Mouse (Mus musculus) myocyte (in vitro differentiated cells): Measurements from ENCODE around the gene Pid1. TPM values are rescaled to one million over a fixed set of nuclear protein-coding genes. Genes with fewer than 3 reads are reported as not detected.

Experiments used
- H3K27me3 ChIP-seq: one replicate; pipeline ENCODE4 v1.6.1; 2011; ENCODE audit not compliant: control insufficient read depth, insufficient read depth, insufficient read length
- H3K36me3 ChIP-seq: one replicate; pipeline ENCODE4 v1.6.1; 2011; ENCODE audit not compliant: control insufficient read depth, insufficient read depth
- H3K4me2 ChIP-seq: one replicate; pipeline ENCODE4 v1.6.1; 2011; ENCODE audit warnings: low read depth, control low read depth
- H3K4me3 ChIP-seq: one replicate; pipeline ENCODE4 v1.5.1; 2011; ENCODE audit warnings: mild to moderate bottlenecking, control low read depth, moderate library complexity
- H3K79me2 ChIP-seq: one replicate; pipeline ENCODE4 v1.6.1; 2011; ENCODE audit not compliant: control insufficient read depth, insufficient read depth
- H3ac ChIP-seq: one replicate; pipeline ENCODE4 v1.6.1; 2011; ENCODE audit not compliant: control insufficient read depth, insufficient read length
- CEBPB ChIP-seq: IDR thresholded peaks from 2 replicates; pipeline ENCODE4 v1.6.1; 2011; ENCODE audit warnings: mild to moderate bottlenecking, moderate library complexity; ENCODE audit not compliant: poor library complexity, insufficient read depth, severe bottlenecking
- E2F4 ChIP-seq: IDR thresholded peaks from one replicate; pipeline ENCODE4 v1.6.1; 2011; ENCODE audit warnings: mild to moderate bottlenecking, control low read depth, moderate library complexity; ENCODE audit not compliant: insufficient read depth
- MYOD1 ChIP-seq, 3 experiments: IDR thresholded peaks; one replicate each; pipeline ENCODE4 v1.6.1; 2011; ENCODE audit warnings: control low read depth in 2 of 3, low read depth in 2 of 3, mild to moderate bottlenecking in 2 of 3, moderate library complexity in 1 of 3; ENCODE audit not compliant: insufficient read length in 2 of 3, control insufficient read depth in 1 of 3
- MYOG ChIP-seq, 3 experiments: IDR thresholded peaks; one replicate each; pipeline ENCODE4 v1.6.1; 2011; ENCODE audit warnings: control low read depth in 2 of 3, low read depth in 2 of 3, mild to moderate bottlenecking in 2 of 3; ENCODE audit not compliant: insufficient read length in 2 of 3, control insufficient read depth in 1 of 3, insufficient read depth in 1 of 3
- POLR2A ChIP-seq: IDR thresholded peaks from one replicate; pipeline ENCODE4 v1.6.1; 2011; ENCODE audit warnings: low read depth, mild to moderate bottlenecking, control low read depth, moderate library complexity; ENCODE audit not compliant: insufficient read length
- POLR2AphosphoS2 ChIP-seq: IDR thresholded peaks from one replicate; pipeline ENCODE4 v1.6.1; 2011; ENCODE audit warnings: low read depth, control low read depth; ENCODE audit not compliant: insufficient read length
- REST ChIP-seq: IDR thresholded peaks from one replicate; pipeline ENCODE4 v1.6.1; 2011; ENCODE audit warnings: mild to moderate bottlenecking, control low read depth, moderate library complexity; ENCODE audit not compliant: insufficient read depth, insufficient read length
- SRF ChIP-seq: IDR thresholded peaks from one replicate; pipeline ENCODE4 v1.6.1; 2011; ENCODE audit warnings: low read depth; ENCODE audit not compliant: control insufficient read depth, insufficient read length
- TCF12 ChIP-seq: IDR thresholded peaks from one replicate; pipeline ENCODE4 v1.6.1; 2011; ENCODE audit warnings: mild to moderate bottlenecking, control low read depth; ENCODE audit not compliant: poor library complexity, insufficient read depth, severe bottlenecking
- TCF3 ChIP-seq: IDR thresholded peaks from one replicate; pipeline ENCODE4 v1.6.1; 2011; ENCODE audit warnings: low read depth, control low read depth; ENCODE audit not compliant: insufficient read length
- USF1 ChIP-seq: IDR thresholded peaks from one replicate; pipeline ENCODE4 v1.6.1; 2011; ENCODE audit warnings: low read depth, mild to moderate bottlenecking, control low read depth, moderate library complexity
- polyA plus RNA-seq: library from polyadenylated mRNA; unstranded; fragments of >200 nt; fragmentation: generic; extraction: Trizol; gene quantifications from one replicate; pipeline ENCODE4 v1.2.1, GENCODE M21; 2012; ENCODE audit warnings: missing spikeins

The Pid1 gene
- polyA plus RNA-seq, 1 experiment: 0.24 TPM

DNA sequence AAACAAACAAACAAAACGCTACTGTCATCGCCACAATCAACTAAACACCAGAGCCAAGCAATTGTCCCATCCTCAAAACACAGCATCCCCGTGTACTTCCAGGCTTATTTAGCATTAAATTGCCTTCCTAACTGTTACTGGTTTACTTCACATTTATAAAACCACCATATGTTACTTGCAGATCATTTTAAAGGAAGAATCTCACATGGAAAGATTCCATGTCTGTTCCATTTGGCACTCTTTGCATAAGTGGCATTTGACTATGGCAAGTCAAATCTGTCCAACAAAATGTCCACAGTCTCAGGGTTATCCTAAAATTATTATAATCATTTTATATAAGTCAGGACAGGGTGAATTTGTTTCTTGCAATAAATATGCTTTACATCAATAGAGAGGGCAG is 32.8 kb upstream of the Pid1 start:
- TF ChIP-seq E2F4 (no peak), TCF12 (no peak)
- Histone ChIP-seq H3ac (no peak overlapping the region), H3K79me2 (no peaks in the 10 kb centered on the region)

DNA sequence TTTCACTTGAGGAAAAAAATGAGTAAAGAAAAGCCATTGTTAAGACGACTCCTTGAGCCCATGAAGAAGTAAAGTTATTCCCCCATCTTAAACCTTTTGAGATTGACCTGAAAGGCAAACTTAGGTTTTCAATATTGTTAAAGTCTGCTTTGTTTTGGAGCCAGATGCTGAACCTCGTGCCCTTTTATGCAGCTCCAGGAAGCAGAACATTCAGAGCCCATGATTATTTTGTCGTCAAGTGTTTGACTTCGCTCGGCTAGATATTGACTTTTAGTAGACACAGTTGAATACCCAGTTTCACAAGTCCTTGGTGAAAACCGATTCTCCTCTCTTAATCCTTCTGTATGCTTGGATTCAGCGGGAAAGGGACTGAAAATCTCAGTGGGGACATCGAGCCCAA is 31.9 kb upstream of the Pid1 start:
- Histone ChIP-seq H3K27me3 (no peaks in the 10 kb centered on the region), H3K36me3 (no peaks in the 10 kb centered on the region), H3K79me2 (no peaks in the 10 kb centered on the region), H3K4me3 (no peak overlapping the region), H3ac (no peak overlapping the region), H3K4me2 (no peak overlapping the region)
- TF ChIP-seq MYOG (IDR thresholded peaks at IDR 0.05; ENCODE audit: control insufficient read depth in 1 of 3, insufficient read depth in 1 of 3, insufficient read length in 2 of 3, low read depth in 2 of 3) (no peak), POLR2AphosphoS2 (no peak), REST (no peak), CEBPB (no peak), E2F4 (no peak)

More for the DNA sequence above, 32.8 kb upstream of the Pid1 start:
- Histone ChIP-seq H3K4me2 (no peak overlapping the region), H3K36me3 (no peaks in the 10 kb centered on the region), H3K27me3 (no peaks in the 10 kb centered on the region), H3K4me3 (no peak overlapping the region)

DNA sequence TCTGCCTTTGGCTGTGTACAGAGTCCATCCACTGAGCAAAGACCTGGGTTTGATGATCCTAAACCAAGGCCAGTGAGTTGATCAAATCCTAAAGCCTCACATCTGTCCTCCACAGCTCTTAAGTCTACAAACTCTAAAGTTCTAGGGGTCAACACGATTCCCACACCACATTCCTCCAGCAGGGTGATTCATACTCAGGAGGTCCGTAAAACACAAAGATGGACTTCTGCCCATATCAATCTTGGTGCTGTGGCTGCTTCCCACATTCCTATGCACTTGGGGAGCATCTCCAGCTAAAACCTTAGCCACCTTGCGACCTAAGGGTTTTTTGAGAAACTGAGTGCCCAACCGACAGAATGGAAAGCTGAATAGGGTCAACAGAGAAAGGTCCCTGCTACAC is 27.0 kb upstream of the Pid1 start:
- no peak overlapping the region for H3K4me3 ChIP-seq
- no peaks in the 10 kb centered on the region for H3K79me2 ChIP-seq
- TF ChIP-seq E2F4 (no peak), REST (no peak), MYOD1 (IDR thresholded peaks at IDR 0.05; ENCODE audit: control insufficient read depth in 1 of 3, insufficient read length in 2 of 3, low read depth in 2 of 3) (no peak), POLR2A (no peak), USF1 (no peak)
- H3K36me3 ChIP-seq: no peaks in the 10 kb centered on the region
- H3ac ChIP-seq: no peak overlapping the region
- H3K4me2 ChIP-seq: no peak overlapping the region
- H3K27me3 ChIP-seq: no peaks in the 10 kb centered on the region

DNA sequence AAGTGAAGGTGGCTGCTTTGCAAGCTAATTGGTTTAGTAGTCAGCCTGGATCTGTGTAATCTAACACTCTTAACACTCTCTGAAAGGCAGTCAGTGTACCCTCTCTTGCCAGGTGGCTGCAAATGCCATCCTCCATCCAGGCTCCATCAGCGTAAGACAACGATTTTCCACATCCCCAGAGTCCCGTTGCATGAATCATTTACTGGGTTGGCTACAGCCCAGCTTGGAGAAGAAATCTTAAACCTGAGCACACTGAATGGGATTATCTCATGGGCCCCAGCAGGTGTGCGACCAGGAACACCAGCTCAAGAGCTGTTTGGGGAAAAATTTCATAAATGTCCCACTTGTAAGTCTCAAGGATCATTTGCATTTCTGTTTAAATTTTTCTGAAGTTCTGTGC is 23.6 kb upstream of the Pid1 start:
- Histone ChIP-seq H3K79me2 (no peaks in the 10 kb centered on the region), H3K27me3 (no peaks in the 10 kb centered on the region), H3K4me3 (no peak overlapping the region), H3K4me2 (no peak overlapping the region), H3ac (no peak overlapping the region), H3K36me3 (no peaks in the 10 kb centered on the region)
- no peak for TF ChIP-seq POLR2AphosphoS2
- TF ChIP-seq TCF12: no peak
- no peak for TF ChIP-seq POLR2A
- no peak for TF ChIP-seq SRF
- TF ChIP-seq USF1: no peak
- TF ChIP-seq MYOG (IDR thresholded peaks at IDR 0.05; ENCODE audit: control insufficient read depth in 1 of 3, insufficient read depth in 1 of 3, insufficient read length in 2 of 3, low read depth in 2 of 3): no peak
- no peak for TF ChIP-seq REST
- no peak for TF ChIP-seq MYOD1 (IDR thresholded peaks at IDR 0.05; ENCODE audit: control insufficient read depth in 1 of 3, insufficient read length in 2 of 3, low read depth in 2 of 3)
- TF ChIP-seq TCF3: no peak
- no peak for TF ChIP-seq CEBPB
- no peak for TF ChIP-seq E2F4

DNA sequence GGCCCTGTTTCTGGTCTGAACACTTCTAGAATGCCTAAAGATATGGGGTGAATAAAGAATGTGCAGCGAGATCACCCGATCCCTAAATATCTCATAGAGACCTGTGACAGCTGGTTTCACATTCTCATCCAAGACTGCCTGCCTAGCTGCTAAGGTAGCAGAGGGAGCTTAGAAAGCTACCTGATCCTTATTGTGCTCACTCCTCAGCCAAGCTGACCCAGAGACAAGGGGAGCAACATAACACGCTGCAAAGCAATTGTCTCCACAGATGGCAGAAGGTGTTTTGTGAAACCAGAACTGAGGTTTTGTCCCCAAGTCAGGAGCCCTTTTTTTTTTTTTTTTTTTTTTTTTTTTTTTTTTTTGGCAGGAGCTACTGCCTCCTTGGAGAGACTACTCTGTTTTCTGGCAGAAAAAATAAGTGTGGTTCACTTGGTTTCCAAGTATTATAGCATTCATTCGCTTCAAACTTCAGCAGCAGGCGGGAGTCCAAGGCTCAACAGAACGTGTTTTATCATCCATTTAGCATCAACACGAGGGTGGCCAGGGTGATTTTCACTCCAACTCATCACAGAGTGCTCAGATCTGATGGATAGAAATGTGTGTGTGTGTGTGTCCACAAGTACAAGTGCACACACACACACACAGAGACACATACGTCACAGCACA is 22.6 kb upstream of the Pid1 start:
- Histone ChIP-seq H3K36me3 (no peaks in the 10 kb centered on the region), H3K4me3 (no peak overlapping the region), H3K79me2 (no peaks in the 10 kb centered on the region), H3K27me3 (no peaks in the 10 kb centered on the region), H3K4me2 (no peak overlapping the region), H3ac (no peak overlapping the region)
- TF ChIP-seq POLR2AphosphoS2 (no peak), POLR2A (no peak), MYOG (IDR thresholded peaks at IDR 0.05; ENCODE audit: control insufficient read depth in 1 of 3, insufficient read depth in 1 of 3, insufficient read length in 2 of 3, low read depth in 2 of 3) (no peak)

DNA sequence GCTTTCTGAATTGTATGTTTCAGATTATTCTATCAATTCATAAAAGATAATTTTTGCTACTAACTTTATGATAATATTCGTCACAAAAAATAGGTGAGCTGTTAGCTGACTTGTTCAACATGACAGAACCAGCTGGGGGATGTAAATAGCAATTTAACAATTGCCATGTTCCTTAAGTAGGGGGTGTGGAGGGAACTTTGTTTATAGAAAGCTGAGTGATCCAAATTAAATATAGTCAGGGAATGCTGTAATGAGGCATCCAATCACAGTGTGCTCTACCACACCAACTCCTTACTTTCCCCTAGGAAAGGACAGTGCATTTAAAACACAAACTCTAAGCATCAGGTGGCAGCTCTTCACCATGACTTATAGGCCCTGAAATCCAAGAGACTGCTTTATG is 18.7 kb upstream of the Pid1 start:
- Histone ChIP-seq H3K27me3 (no peaks in the 10 kb centered on the region), H3K4me2 (no peak overlapping the region), H3ac (no peak overlapping the region), H3K79me2 (no peaks in the 10 kb centered on the region), H3K4me3 (no peak overlapping the region), H3K36me3 (no peaks in the 10 kb centered on the region)
- TF ChIP-seq TCF3: no peak
